Mouse (Mus musculus) kidney, embryonic 16.5 days (tissue): Measurements from ENCODE around the gene Ankrd31. TPM values are rescaled to one million over a fixed set of nuclear protein-coding genes. Genes with fewer than 3 reads are reported as not detected.

Experiments
- ATAC-seq: fragments of 200-750 bp; cut with Nextera tagmentation; 2 replicates; pipeline ENCODE4 v1.8.0; 2017; ENCODE audit warnings: moderate TSS enrichment; ENCODE audit not compliant: low FRiP score, low TSS enrichment
- H3K27ac ChIP-seq: fragments of 300-500 bp; sonication (generic); 2 replicates; pipeline ENCODE4 v1.5.1; 2014; ENCODE audit warnings: low read length
- H3K27me3 ChIP-seq: fragments of 300-500 bp; sonication (generic); 2 replicates; pipeline ENCODE4 v1.6.1; 2014; ENCODE audit warnings: low read length, control low read depth, mixed read lengths; ENCODE audit not compliant: insufficient read depth
- H3K36me3 ChIP-seq: fragments of 300-500 bp; sonication (generic); 2 replicates; pipeline ENCODE4 v1.6.1; 2014; ENCODE audit warnings: low read length, control low read depth, mixed read lengths; ENCODE audit not compliant: insufficient read depth
- H3K4me1 ChIP-seq: fragments of 300-500 bp; sonication (generic); 2 replicates; pipeline ENCODE4 v1.6.1; 2014; ENCODE audit warnings: low read length, control low read depth, mixed read lengths; ENCODE audit not compliant: insufficient read depth
- H3K4me2 ChIP-seq: fragments of 300-500 bp; sonication (generic); replicated peaks from 2 replicates; pipeline ENCODE4 v1.6.1; 2014; ENCODE audit warnings: low read depth, low read length
- H3K4me3 ChIP-seq: fragments of 300-500 bp; sonication (generic); 2 replicates; pipeline ENCODE4 v1.5.1; 2014; ENCODE audit warnings: mild to moderate bottlenecking, low read length
- H3K9ac ChIP-seq: fragments of 300-500 bp; sonication (generic); replicated peaks from 2 replicates; pipeline ENCODE4 v1.6.1; 2014; ENCODE audit warnings: low read length
- H3K9me3 ChIP-seq: fragments of 300-500 bp; sonication (generic); 2 replicates; pipeline ENCODE4 v1.6.1; 2016; ENCODE audit warnings: low read length, control low read depth
- WGBS: fragments of 180-500 bp; shearing (Covaris S2); extraction: QIAGEN DNeasy Blood & Tissue Kit; methylation state at CpG from one replicate; pipeline ENCODE4 v1.1.7; 2014; 5-methylcytosine and 5-hydroxymethylcytosine counted together
- polyA plus RNA-seq: library from polyadenylated mRNA; unstranded; fragments of >200 nt; fragmentation: Nextera tagmentation; extraction: Ambion mirVana; gene quantifications from 2 replicates; pipeline ENCODE4 v1.2.1, GENCODE M21; 2015

Gene Ankrd31
- polyA plus RNA-seq, 1 experiment from 2014 or later = not detected

GRCm38 (mm10) chr13:96852133-96852532, 104.1 kb downstream of the Ankrd31 start:
- Histone ChIP-seq H3K4me2 (no peak overlapping the region), H3K4me1 (no peaks in the 10 kb centered on the region), H3K9me3 (no peaks in the 10 kb centered on the region), H3K4me3 (no peak overlapping the region), H3K9ac (no peak overlapping the region), H3K36me3 (no peaks in the 10 kb centered on the region), H3K27me3 (no peaks in the 10 kb centered on the region), H3K27ac (no peak overlapping the region)
- WGBS = 75% methylated on average over 2 of the region's 2 CpGs
- no peak for ATAC-seq

- H3K9ac ChIP-seq = no peak overlapping the region
- no peak overlapping the region for H3K4me3 ChIP-seq
- no peak for ATAC-seq
- WGBS = 48% methylated on average over 1 of the region's 1 CpGs
- no peaks in the 10 kb centered on the region for H3K27me3 ChIP-seq
- no peak overlapping the region for H3K4me2 ChIP-seq
- H3K9me3 ChIP-seq = no peaks in the 10 kb centered on the region
- no peak overlapping the region for H3K27ac ChIP-seq
- no peaks in the 10 kb centered on the region for H3K4me1 ChIP-seq
- no peaks in the 10 kb centered on the region for H3K36me3 ChIP-seq
Observed at GRCm38 (mm10) chr13:96853256-96853655, 105.2 kb downstream of the Ankrd31 start.

DNA sequence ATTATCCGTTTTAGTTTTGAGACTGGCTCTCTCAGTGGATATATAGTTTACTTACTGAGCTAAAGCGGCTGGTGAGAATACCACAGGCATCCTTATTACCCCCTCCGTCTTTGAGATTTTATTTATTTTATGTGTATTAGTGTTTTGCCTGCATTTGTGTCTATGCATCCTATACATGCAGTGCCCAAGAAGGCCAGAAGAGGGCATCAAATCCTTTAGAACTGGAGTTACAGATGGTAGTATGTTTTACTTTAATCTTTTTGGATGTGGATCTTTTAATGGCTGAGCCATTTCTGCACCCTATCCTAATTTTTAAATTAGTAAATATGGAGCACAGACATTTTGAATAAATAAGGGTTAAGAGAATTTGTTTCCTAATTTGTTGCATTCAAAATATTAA, 107.1 kb downstream of the Ankrd31 start:
- Histone ChIP-seq H3K9me3 (no peaks in the 10 kb centered on the region), H3K4me3 (no peak overlapping the region), H3K9ac (no peak overlapping the region), H3K4me1 (no peaks in the 10 kb centered on the region), H3K4me2 (no peak overlapping the region), H3K36me3 (no peaks in the 10 kb centered on the region), H3K27me3 (no peaks in the 10 kb centered on the region), H3K27ac (no peak overlapping the region)
- no peak for ATAC-seq
- WGBS = 21% methylated on average over 3 of the region's 3 CpGs

- Histone ChIP-seq H3K4me1 (no peaks in the 10 kb centered on the region), H3K36me3 (no peaks in the 10 kb centered on the region), H3K27ac (no peak overlapping the region), H3K4me3 (no peak overlapping the region), H3K9me3 (no peaks in the 10 kb centered on the region), H3K9ac (no peak overlapping the region), H3K4me2 (no peak overlapping the region), H3K27me3 (no peaks in the 10 kb centered on the region)
- no peak for ATAC-seq
- WGBS = 97% methylated on average over 3 of the region's 3 CpGs
Observed at GRCm38 (mm10) chr13:96859161-96859560, 111.1 kb downstream of the Ankrd31 start.

GRCm38 (mm10) chr13:96870742-96871141, 122.7 kb downstream of the Ankrd31 start:
- no peaks in the 10 kb centered on the region for H3K36me3 ChIP-seq
- 82% methylated on average over 4 of the region's 4 CpGs for WGBS

DNA sequence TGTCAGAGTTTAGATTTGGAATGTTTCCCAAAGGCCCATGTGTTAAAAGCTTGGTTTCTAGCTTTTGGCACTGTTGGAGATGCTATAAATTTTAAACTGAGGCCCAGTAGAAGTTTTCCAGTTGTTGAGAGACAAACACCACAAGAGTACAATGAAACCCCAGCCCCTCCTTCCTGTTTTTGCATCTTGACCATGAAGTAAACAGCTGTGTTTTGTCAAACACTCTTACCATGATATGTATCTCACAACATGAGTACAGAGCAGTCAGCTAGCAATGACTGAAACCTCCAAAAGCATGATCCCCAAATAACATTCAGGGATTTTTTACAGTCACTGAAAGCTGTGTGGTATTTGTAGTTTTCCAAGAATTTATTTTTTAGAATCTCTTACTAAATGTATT, 126.0 kb downstream of the Ankrd31 start:
- H3K27me3 ChIP-seq = no peaks in the 10 kb centered on the region
- no peak overlapping the region for H3K4me3 ChIP-seq
- no peaks in the 10 kb centered on the region for H3K36me3 ChIP-seq
- H3K27ac ChIP-seq = 0 out of 2 replicates have a peak overlapping the region, but pooled peaks have one; percentile 7
- H3K4me2 ChIP-seq = no peak overlapping the region
- H3K9me3 ChIP-seq = no peaks in the 10 kb centered on the region
- no peak overlapping the region for H3K9ac ChIP-seq
- H3K4me1 ChIP-seq = no peaks in the 10 kb centered on the region
- peak; percentile 42; the same call in 1 of the 2 replicates for ATAC-seq

More at GRCm38 (mm10) chr13:96870742-96871141, 122.7 kb downstream of the Ankrd31 start:
- Histone ChIP-seq H3K4me1 (no peaks in the 10 kb centered on the region), H3K27ac (no peak overlapping the region), H3K27me3 (no peaks in the 10 kb centered on the region), H3K9ac (no peak overlapping the region), H3K9me3 (no peaks in the 10 kb centered on the region), H3K4me3 (no peak overlapping the region), H3K4me2 (no peak overlapping the region)
- no peak for ATAC-seq

DNA sequence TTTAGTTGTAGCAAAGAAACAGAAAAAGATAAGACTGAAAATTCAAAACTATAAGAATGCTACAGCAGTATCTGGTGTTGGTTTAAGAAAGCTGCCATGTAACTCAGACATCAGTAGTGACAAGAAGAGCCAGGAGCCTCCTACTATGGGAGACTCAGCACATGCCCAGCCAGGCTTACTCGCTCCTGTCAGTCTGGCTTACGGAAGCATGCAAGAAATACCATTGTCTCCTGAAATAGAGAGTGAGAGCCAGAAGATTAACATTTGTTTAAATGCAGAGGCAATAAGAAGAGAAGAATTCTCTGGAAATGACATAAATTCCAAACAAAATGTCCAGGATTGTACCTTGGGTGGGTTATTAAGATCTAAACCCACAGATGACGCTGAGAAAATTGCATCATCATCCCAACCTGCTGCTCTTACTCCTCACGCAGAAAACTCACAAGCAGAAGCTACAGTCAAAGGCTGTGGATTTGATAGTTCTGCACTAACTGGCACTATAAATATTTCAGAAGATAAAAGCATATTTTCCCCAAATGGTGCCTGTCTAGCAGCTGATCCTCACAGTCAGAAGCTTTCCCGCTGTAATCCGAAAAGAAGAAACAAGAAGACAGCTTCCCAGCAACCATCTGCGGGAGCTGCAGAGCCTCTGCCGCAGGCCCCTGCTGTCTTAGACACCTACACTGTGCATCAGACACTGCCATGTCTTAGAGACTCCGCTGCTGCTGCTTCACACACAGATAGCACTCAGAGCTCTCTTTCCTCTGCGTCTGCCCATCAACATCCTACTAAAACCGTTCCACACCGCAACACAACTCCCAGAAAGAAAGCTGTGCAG, 130.4 kb downstream of the Ankrd31 start:
- Histone ChIP-seq H3K27me3 (no peaks in the 10 kb centered on the region), H3K9me3 (no peaks in the 10 kb centered on the region), H3K36me3 (no peaks in the 10 kb centered on the region), H3K4me1 (no peaks in the 10 kb centered on the region), H3K4me3 (no peak overlapping the region), H3K27ac (no peak overlapping the region), H3K9ac (no peak overlapping the region), H3K4me2 (no peak overlapping the region)
- 83% methylated on average over 12 of the region's 12 CpGs for WGBS
- no peak for ATAC-seq

- no peaks in the 10 kb centered on the region for H3K36me3 ChIP-seq
- no peak overlapping the region for H3K27ac ChIP-seq
- no peak overlapping the region for H3K4me3 ChIP-seq
- ATAC-seq = no peak
- H3K27me3 ChIP-seq = no peaks in the 10 kb centered on the region
- 49% methylated on average over 1 of the region's 1 CpGs for WGBS
- no peaks in the 10 kb centered on the region for H3K9me3 ChIP-seq
- no peak overlapping the region for H3K9ac ChIP-seq
- no peak overlapping the region for H3K4me2 ChIP-seq
- H3K4me1 ChIP-seq = no peaks in the 10 kb centered on the region
Observed at GRCm38 (mm10) chr13:96884534-96884933, 136.5 kb downstream of the Ankrd31 start.

- Histone ChIP-seq H3K9ac (no peak overlapping the region), H3K27ac (no peak overlapping the region), H3K9me3 (no peaks in the 10 kb centered on the region)
Observed at GRCm38 (mm10) chr13:96889985-96890384, 141.9 kb downstream of the Ankrd31 start.

GRCm38 (mm10) chr13:96895144-96895543, 147.1 kb downstream of the Ankrd31 start:
- no peak for ATAC-seq
- Histone ChIP-seq H3K4me1 (no peaks in the 10 kb centered on the region), H3K36me3 (no peaks in the 10 kb centered on the region), H3K27ac (no peak overlapping the region), H3K9me3 (no peaks in the 10 kb centered on the region), H3K27me3 (no peaks in the 10 kb centered on the region), H3K4me3 (no peak overlapping the region), H3K9ac (no peak overlapping the region), H3K4me2 (no peak overlapping the region)
- WGBS = 75% methylated on average over 2 of the region's 2 CpGs

More at GRCm38 (mm10) chr13:96889985-96890384, 141.9 kb downstream of the Ankrd31 start:
- Histone ChIP-seq H3K4me1 (no peaks in the 10 kb centered on the region), H3K4me2 (no peak overlapping the region), H3K4me3 (no peak overlapping the region), H3K27me3 (no peaks in the 10 kb centered on the region), H3K36me3 (no peaks in the 10 kb centered on the region)
- ATAC-seq = no peak
- WGBS = 30% methylated on average over 2 of the region's 2 CpGs
